Mouse (Mus musculus) neural tube, embryonic 11.5 days (tissue): ENCODE data around the gene Pomgnt1. TPM values are rescaled to one million over a fixed set of nuclear protein-coding genes. Genes with fewer than 3 reads are reported as not detected.

Experiments
- ATAC-seq: fragments of 200-750 bp; cut with Nextera tagmentation; 2 replicates; pipeline ENCODE4 v1.8.0; 2017; ENCODE audit warnings: moderate number of reproducible peaks, mild to moderate bottlenecking, moderate TSS enrichment, moderate library complexity; ENCODE audit not compliant: insufficient read depth, low FRiP score, low TSS enrichment
- DNase-seq: peaks from one replicate; pipeline ENCODE4 v3.0.0-alpha.2; 2015; ENCODE audit warnings: low spot score
- H3K27ac ChIP-seq: fragments of 300-500 bp; sonication (generic); 2 replicates; pipeline ENCODE4 v1.5.1; 2014; ENCODE audit warnings: low read depth, mild to moderate bottlenecking, low read length
- H3K27me3 ChIP-seq: fragments of 300-500 bp; sonication (generic); 2 replicates; pipeline ENCODE4 v1.6.1; 2014; ENCODE audit warnings: mild to moderate bottlenecking, low read length, mixed read lengths; ENCODE audit not compliant: control insufficient read depth, insufficient read depth
- H3K36me3 ChIP-seq: fragments of 300-500 bp; sonication (generic); 2 replicates; pipeline ENCODE4 v1.6.1; 2014; ENCODE audit warnings: mild to moderate bottlenecking, low read length, moderate library complexity, mixed read lengths; ENCODE audit not compliant: control insufficient read depth, insufficient read depth
- H3K4me1 ChIP-seq: fragments of 300-500 bp; sonication (generic); 2 replicates; pipeline ENCODE4 v1.6.1; 2014; ENCODE audit warnings: low read length, mixed read lengths; ENCODE audit not compliant: control insufficient read depth, insufficient read depth
- H3K4me2 ChIP-seq: fragments of 300-500 bp; sonication (generic); 2 replicates; pipeline ENCODE4 v1.6.1; 2014; ENCODE audit warnings: low read depth, mild to moderate bottlenecking, moderate library complexity
- H3K4me3 ChIP-seq: fragments of 300-500 bp; sonication (generic); 2 replicates; pipeline ENCODE4 v1.5.1; 2014; ENCODE audit warnings: low read depth, low read length
- H3K9ac ChIP-seq: fragments of 300-500 bp; sonication (generic); 2 replicates; pipeline ENCODE4 v1.6.1; 2014; ENCODE audit warnings: mild to moderate bottlenecking, low read length
- H3K9me3 ChIP-seq: fragments of 300-500 bp; sonication (generic); 2 replicates; pipeline ENCODE4 v1.6.1; 2016; ENCODE audit warnings: low read length; ENCODE audit not compliant: control insufficient read depth
- WGBS: fragments of 180-500 bp; shearing (Covaris S2); extraction: QIAGEN DNeasy Blood & Tissue Kit; methylation state at CpG from one replicate; pipeline ENCODE4 v1.1.7; 2014; 5-methylcytosine and 5-hydroxymethylcytosine counted together
- polyA plus RNA-seq: library from polyadenylated mRNA; unstranded; fragments of >200 nt; fragmentation: Nextera tagmentation; extraction: Ambion mirVana; gene quantifications from 2 replicates; pipeline ENCODE4 v1.2.1, GENCODE M21; 2014

The Pomgnt1 gene
- polyA plus RNA-seq, 1 experiment from 2014 or later, result 51.1 TPM

GRCm38 (mm10) chr4:116192286-116192835, 68.7 kb downstream of the Pomgnt1 start:
- no peaks in the 10 kb centered on the region for H3K9me3 ChIP-seq
- WGBS, result 45% methylated on average over 4 of the region's 4 CpGs
- ATAC-seq (no peak), DNase-seq (no peak)
- no peak overlapping the region for H3K27ac ChIP-seq
- no peaks in the 10 kb centered on the region for H3K36me3 ChIP-seq
- no peaks in the 10 kb centered on the region for H3K27me3 ChIP-seq
- H3K4me1 ChIP-seq, result no peaks in the 10 kb centered on the region
- H3K4me2 ChIP-seq, result no peak overlapping the region
- no peak overlapping the region for H3K4me3 ChIP-seq
- no peak overlapping the region for H3K9ac ChIP-seq

- H3K4me2 ChIP-seq, result no peak overlapping the region
- no peak overlapping the region for H3K9ac ChIP-seq
- H3K4me3 ChIP-seq, result no peak overlapping the region
- no peaks in the 10 kb centered on the region for H3K4me1 ChIP-seq
- WGBS, result 78% methylated on average over 9 of the region's 9 CpGs
- ATAC-seq (no peak), DNase-seq (no peak)
- H3K27me3 ChIP-seq, result no peaks in the 10 kb centered on the region
- no peaks in the 10 kb centered on the region for H3K9me3 ChIP-seq
- no peaks in the 10 kb centered on the region for H3K36me3 ChIP-seq
- H3K27ac ChIP-seq, result no peak overlapping the region
Measured at GRCm38 (mm10) chr4:116193583-116194383, 70.1 kb downstream of the Pomgnt1 start.

DNA sequence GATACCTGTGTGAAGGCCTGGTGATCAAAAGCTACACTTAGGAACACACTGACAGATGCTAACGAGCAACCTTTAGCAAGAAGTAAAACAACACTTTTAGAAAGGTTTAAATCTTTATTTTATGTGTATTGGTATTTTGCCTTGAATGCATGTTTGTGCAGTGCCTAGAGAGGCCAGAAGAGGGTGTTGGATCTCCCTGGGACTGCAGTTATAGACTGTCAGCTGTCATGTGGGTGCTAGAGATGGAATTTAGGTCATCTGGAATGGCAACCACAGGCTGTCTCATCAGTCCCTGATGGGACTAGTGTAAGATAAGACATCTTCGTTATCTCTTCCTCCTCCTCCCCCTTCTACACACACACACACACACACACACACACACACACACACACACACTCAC, 74.8 kb downstream of the Pomgnt1 start:
- Histone ChIP-seq H3K9me3 (no peaks in the 10 kb centered on the region), H3K4me2 (no peak overlapping the region), H3K9ac (no peak overlapping the region), H3K4me3 (no peak overlapping the region), H3K36me3 (no peaks in the 10 kb centered on the region), H3K27me3 (no peaks in the 10 kb centered on the region), H3K27ac (no peak overlapping the region), H3K4me1 (no peaks in the 10 kb centered on the region)
- DNase-seq, result no peak
- 92% methylated on average over 2 of the region's 2 CpGs for WGBS
- no peak for ATAC-seq

- Histone ChIP-seq H3K27me3 (no peaks in the 10 kb centered on the region), H3K4me3 (no peak overlapping the region), H3K36me3 (no peaks in the 10 kb centered on the region), H3K27ac (no peak overlapping the region), H3K4me2 (no peak overlapping the region), H3K9ac (no peak overlapping the region), H3K9me3 (no peaks in the 10 kb centered on the region), H3K4me1 (no peaks in the 10 kb centered on the region)
- ATAC-seq (no peak), DNase-seq (no peak)
- 64% methylated on average over 3 of the region's 3 CpGs for WGBS
Measured at GRCm38 (mm10) chr4:116204422-116204821, 80.8 kb downstream of the Pomgnt1 start.

DNA sequence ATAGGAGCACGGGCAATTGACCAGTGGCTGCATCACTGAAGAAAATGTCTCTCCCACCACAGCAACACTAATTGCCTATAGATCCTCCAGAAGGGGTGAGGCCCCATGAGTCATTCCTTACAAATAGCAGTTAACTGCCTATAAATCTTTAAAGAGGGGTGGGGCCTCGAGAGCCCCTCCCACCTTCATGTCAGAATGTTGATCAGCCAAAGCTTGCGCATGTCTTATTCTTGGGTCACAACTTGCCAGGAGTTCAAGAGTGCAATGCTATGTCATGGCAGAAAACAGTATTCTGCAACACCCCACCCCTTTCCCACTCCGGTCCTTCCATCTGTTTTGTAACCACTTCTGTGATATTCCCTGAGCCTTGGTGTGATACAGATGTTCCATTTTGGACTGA, 82.9 kb downstream of the Pomgnt1 start:
- Histone ChIP-seq H3K4me1 (no peaks in the 10 kb centered on the region), H3K27ac (no peak overlapping the region), H3K27me3 (no peaks in the 10 kb centered on the region), H3K4me3 (no peak overlapping the region), H3K36me3 (no peaks in the 10 kb centered on the region), H3K9me3 (no peaks in the 10 kb centered on the region), H3K4me2 (no peak overlapping the region), H3K9ac (no peak overlapping the region)
- DNase-seq, result no peak
- 74% methylated on average over 4 of the region's 4 CpGs for WGBS
- no peak for ATAC-seq

DNA sequence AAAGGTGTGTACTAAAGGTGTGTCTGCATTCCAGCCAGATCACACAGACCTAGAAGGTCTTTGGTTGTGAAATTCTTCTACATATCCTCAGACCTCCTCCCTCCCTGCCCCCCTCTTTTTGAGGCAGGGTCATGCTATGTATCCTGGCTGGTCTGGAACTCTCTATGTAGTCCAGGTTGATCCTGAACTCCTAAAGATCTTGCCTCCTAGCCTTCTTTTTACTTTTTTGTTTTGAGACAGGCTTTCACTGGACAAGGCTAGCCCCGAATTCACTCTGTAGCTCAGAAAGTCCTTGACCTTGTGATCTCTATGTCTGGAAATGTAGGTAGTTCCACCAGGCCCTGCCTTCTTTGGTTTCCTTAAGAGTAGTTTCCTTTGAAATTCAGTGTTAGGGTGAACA, 85.3 kb downstream of the Pomgnt1 start:
- Histone ChIP-seq H3K4me1 (no peaks in the 10 kb centered on the region), H3K27me3 (no peaks in the 10 kb centered on the region), H3K27ac (no peak overlapping the region), H3K36me3 (no peaks in the 10 kb centered on the region), H3K9me3 (no peaks in the 10 kb centered on the region), H3K9ac (no peak overlapping the region), H3K4me3 (no peak overlapping the region), H3K4me2 (no peak overlapping the region)
- ATAC-seq (no peak), DNase-seq (no peak)
- 83% methylated on average over 1 of the region's 1 CpGs for WGBS

Other genes starting within 250 kb of the Pomgnt1 start
- not detected in 2 replicates for gene Kncn, start 239.4 kb upstream of the Pomgnt1 start, polyA plus RNA-seq
- not detected in 2 replicates for gene 6430628N08Rik, start 233.2 kb upstream of the Pomgnt1 start, polyA plus RNA-seq
- 0.38 and 0.77 TPM in 2 replicates for gene Dmbx1, start 183.9 kb upstream of the Pomgnt1 start, polyA plus RNA-seq
- gene Faah, start 105.9 kb upstream of the Pomgnt1 start, polyA plus RNA-seq, result 1.9 and 2.1 TPM in 2 replicates
- gene Nsun4, start 70.0 kb upstream of the Pomgnt1 start, polyA plus RNA-seq, result 21.0 and 21.2 TPM in 2 replicates
- gene Uqcrh, start 48.8 kb upstream of the Pomgnt1 start, polyA plus RNA-seq, result 455 and 456 TPM in 2 replicates
- 74.2 and 84.9 TPM in 2 replicates for gene Lrrc41, start 48.6 kb upstream of the Pomgnt1 start, polyA plus RNA-seq
- gene Rad54l, start 150 bp upstream of the Pomgnt1 start, polyA plus RNA-seq, result 43.7 and 44.3 TPM in 2 replicates
- gene Lurap1, start 27.5 kb downstream of the Pomgnt1 start, polyA plus RNA-seq, result 1.4 and 1.5 TPM in 2 replicates
- 0.11 and 0.19 TPM in 2 replicates for gene Tspan1, start 43.8 kb downstream of the Pomgnt1 start, polyA plus RNA-seq
- gene 1700042G07Rik, start 49.5 kb downstream of the Pomgnt1 start, polyA plus RNA-seq, result not detected in 2 replicates
- gene Gm49337, start 49.5 kb downstream of the Pomgnt1 start, polyA plus RNA-seq, result not detected in 2 replicates
- 63.2 and 69.2 TPM in 2 replicates for gene Pik3r3, start 97.8 kb downstream of the Pomgnt1 start, polyA plus RNA-seq